Mouse (Mus musculus) limb, embryonic 12.5 days (tissue): Measurements from ENCODE around the gene Capza1. TPM values are rescaled to one million over a fixed set of nuclear protein-coding genes. Genes with fewer than 3 reads are reported as not detected.

Experiments
- ATAC-seq: fragments of 200-750 bp; cut with Nextera tagmentation; 2 replicates; pipeline ENCODE4 v1.8.0; 2017; ENCODE audit warnings: low read depth, moderate TSS enrichment; ENCODE audit not compliant: insufficient number of reproducible peaks, insufficient read depth, low FRiP score, low TSS enrichment
- H3K27ac ChIP-seq: fragments of 300-500 bp; sonication (generic); 2 replicates; pipeline ENCODE4 v1.5.1; 2016; ENCODE audit warnings: mild to moderate bottlenecking, moderate library complexity
- H3K27me3 ChIP-seq: fragments of 300-500 bp; sonication (generic); 2 replicates; pipeline ENCODE4 v1.6.1; 2016; ENCODE audit warnings: mild to moderate bottlenecking, moderate library complexity
- H3K36me3 ChIP-seq: fragments of 300-500 bp; sonication (generic); 2 replicates; pipeline ENCODE4 v1.6.1; 2016; ENCODE audit warnings: mild to moderate bottlenecking, moderate library complexity
- H3K4me1 ChIP-seq: fragments of 300-500 bp; sonication (generic); replicated peaks from 2 replicates; pipeline ENCODE4 v1.6.1; 2016
- H3K4me2 ChIP-seq: fragments of 300-500 bp; sonication (generic); 2 replicates; pipeline ENCODE4 v1.6.1; 2016; ENCODE audit warnings: mild to moderate bottlenecking, moderate library complexity
- H3K4me3 ChIP-seq: fragments of 300-500 bp; sonication (generic); replicated peaks from 2 replicates; pipeline ENCODE4 v1.5.1; 2016; ENCODE audit warnings: mild to moderate bottlenecking
- H3K9ac ChIP-seq: fragments of 300-500 bp; sonication (generic); replicated peaks from 2 replicates; pipeline ENCODE4 v1.6.1; 2016; ENCODE audit warnings: mild to moderate bottlenecking, moderate library complexity
- H3K9me3 ChIP-seq: fragments of 300-500 bp; sonication (generic); 2 replicates; pipeline ENCODE4 v1.6.1; 2016; ENCODE audit warnings: mild to moderate bottlenecking, moderate library complexity
- WGBS: fragments of 180-500 bp; shearing (Covaris S2); methylation state at CpG from one replicate; pipeline ENCODE4 v1.1.7; 2016; 5-methylcytosine and 5-hydroxymethylcytosine counted together
- polyA plus RNA-seq: library from polyadenylated mRNA; unstranded; fragments of >200 nt; fragmentation: Nextera tagmentation; extraction: Ambion mirVana; gene quantifications from 2 replicates; pipeline ENCODE4 v1.2.1, GENCODE M21; 2016

Gene Capza1
- polyA plus RNA-seq, 1 experiment from 2014 or later = 183 TPM

GRCm38 (mm10) chr3:104858560-104858959 lies 5.7 kb downstream of the Capza1 start:
- 100% methylated on average over 1 of the region's 1 CpGs for WGBS
- Histone ChIP-seq H3K4me3 (no peak overlapping the region), H3K9ac (no peak overlapping the region), H3K36me3 (peaks cover 29% of the 10 kb centered on the region), H3K4me2 (no peak overlapping the region), H3K9me3 (no peaks in the 10 kb centered on the region), H3K27me3 (no peaks in the 10 kb centered on the region), H3K27ac (no peak overlapping the region), H3K4me1 (peaks cover 23% of the 10 kb centered on the region; the same call in 1 of the 2 replicates)
- no peak for ATAC-seq

- Histone ChIP-seq H3K27me3 (no peaks in the 10 kb centered on the region), H3K4me1 (peaks cover 5% of the 10 kb centered on the region; the same call in 1 of the 2 replicates), H3K9ac (no peak overlapping the region), H3K27ac (no peak overlapping the region), H3K9me3 (no peaks in the 10 kb centered on the region), H3K4me3 (no peak overlapping the region), H3K4me2 (no peak overlapping the region), H3K36me3 (peaks cover 32% of the 10 kb centered on the region)
- no peak for ATAC-seq
- WGBS = 86% methylated on average over 1 of the region's 1 CpGs
Measured at GRCm38 (mm10) chr3:104856106-104856505, 8.2 kb downstream of the Capza1 start.

GRCm38 (mm10) chr3:104854866-104855265 lies 9.4 kb downstream of the Capza1 start:
- H3K9ac ChIP-seq = no peak overlapping the region
- H3K9me3 ChIP-seq = no peaks in the 10 kb centered on the region
- no peak for ATAC-seq
- 0 out of 2 replicates have a peak, but pooled peaks cover 3% of the 10 kb centered on the region for H3K4me1 ChIP-seq
- H3K4me2 ChIP-seq = no peak overlapping the region
- no peak overlapping the region for H3K27ac ChIP-seq
- no peaks in the 10 kb centered on the region for H3K27me3 ChIP-seq
- H3K4me3 ChIP-seq = no peak overlapping the region
- H3K36me3 ChIP-seq = peaks cover 35% of the 10 kb centered on the region

- no peaks in the 10 kb centered on the region for H3K9me3 ChIP-seq
- peaks cover 38% of the 10 kb centered on the region for H3K36me3 ChIP-seq
- ATAC-seq = no peak
- no peak overlapping the region for H3K9ac ChIP-seq
- H3K27me3 ChIP-seq = no peaks in the 10 kb centered on the region
- no peak overlapping the region for H3K27ac ChIP-seq
- 85% methylated on average over 1 of the region's 1 CpGs for WGBS
- 0 out of 2 replicates have a peak, but pooled peaks cover 1% of the 10 kb centered on the region for H3K4me1 ChIP-seq
- no peak overlapping the region for H3K4me2 ChIP-seq
- H3K4me3 ChIP-seq = no peak overlapping the region
Measured at GRCm38 (mm10) chr3:104854465-104854864, 9.8 kb downstream of the Capza1 start.

- H3K4me1 ChIP-seq = no peaks in the 10 kb centered on the region
- no peak for ATAC-seq
- no peaks in the 10 kb centered on the region for H3K27me3 ChIP-seq
- no peak overlapping the region for H3K4me3 ChIP-seq
- no peak overlapping the region for H3K4me2 ChIP-seq
- H3K36me3 ChIP-seq = peaks cover 58% of the 10 kb centered on the region
- WGBS = 75% methylated on average over 4 of the region's 4 CpGs
- no peaks in the 10 kb centered on the region for H3K9me3 ChIP-seq
- no peak overlapping the region for H3K9ac ChIP-seq
- no peak overlapping the region for H3K27ac ChIP-seq
Measured at GRCm38 (mm10) chr3:104846601-104847000, 17.7 kb downstream of the Capza1 start.

GRCm38 (mm10) chr3:104841049-104841448 lies 23.3 kb downstream of the Capza1 start:
- peaks cover 79% of the 10 kb centered on the region for H3K36me3 ChIP-seq
- H3K4me2 ChIP-seq = no peak overlapping the region
- H3K9me3 ChIP-seq = no peaks in the 10 kb centered on the region
- H3K27ac ChIP-seq = no peak overlapping the region
- H3K27me3 ChIP-seq = no peaks in the 10 kb centered on the region
- H3K9ac ChIP-seq = no peak overlapping the region
- WGBS = 94% methylated on average over 5 of the region's 5 CpGs
- no peak overlapping the region for H3K4me3 ChIP-seq
- no peaks in the 10 kb centered on the region for H3K4me1 ChIP-seq
- no peak for ATAC-seq

GRCm38 (mm10) chr3:104835797-104836196 lies 28.5 kb downstream of the Capza1 start:
- Histone ChIP-seq H3K9me3 (no peaks in the 10 kb centered on the region), H3K27me3 (no peaks in the 10 kb centered on the region), H3K4me1 (no peaks in the 10 kb centered on the region), H3K27ac (no peak overlapping the region), H3K9ac (no peak overlapping the region), H3K4me2 (no peak overlapping the region), H3K36me3 (peaks cover 76% of the 10 kb centered on the region), H3K4me3 (no peak overlapping the region)
- no peak for ATAC-seq
- WGBS = 95% methylated on average over 3 of the region's 3 CpGs

GRCm38 (mm10) chr3:104822413-104822812 lies 41.9 kb downstream of the Capza1 start:
- 87% methylated on average over 3 of the region's 3 CpGs for WGBS
- H3K4me2 ChIP-seq = no peak overlapping the region
- no peaks in the 10 kb centered on the region for H3K27me3 ChIP-seq
- H3K27ac ChIP-seq = no peak overlapping the region
- peaks cover 38% of the 10 kb centered on the region for H3K36me3 ChIP-seq
- no peak overlapping the region for H3K9ac ChIP-seq
- no peaks in the 10 kb centered on the region for H3K9me3 ChIP-seq
- H3K4me1 ChIP-seq = peaks cover 14% of the 10 kb centered on the region
- H3K4me3 ChIP-seq = no peak overlapping the region
- no peak for ATAC-seq

GRCm38 (mm10) chr3:104820426-104820825 lies 43.9 kb downstream of the Capza1 start:
- Histone ChIP-seq H3K9me3 (no peaks in the 10 kb centered on the region), H3K4me1 (peaks cover 28% of the 10 kb centered on the region), H3K27me3 (no peaks in the 10 kb centered on the region), H3K9ac (no peak overlapping the region), H3K4me2 (no peak overlapping the region), H3K4me3 (no peak overlapping the region), H3K27ac (no peak overlapping the region), H3K36me3 (peaks cover 26% of the 10 kb centered on the region; the same call in 1 of the 2 replicates)
- ATAC-seq = no peak
- 44% methylated on average over 1 of the region's 1 CpGs for WGBS

GRCm38 (mm10) chr3:104818749-104819134 lies 45.6 kb downstream of the Capza1 start:
- Histone ChIP-seq H3K9ac (peak overlapping the region; percentile 93), H3K36me3 (peaks cover 28% of the 10 kb centered on the region; the same call in 1 of the 2 replicates), H3K4me1 (peaks cover 28% of the 10 kb centered on the region), H3K4me3 (peak overlapping the region; percentile 94), H3K27ac (peak overlapping the region; percentile 97), H3K9me3 (no peaks in the 10 kb centered on the region), H3K27me3 (no peaks in the 10 kb centered on the region), H3K4me2 (peak overlapping the region; percentile 73)
- WGBS = 0% methylated on average over 3 of the region's 3 CpGs
- ATAC-seq = no peak

GRCm38 (mm10) chr3:104817991-104818748 lies 46.1 kb downstream of the Capza1 start, which contains the start of gene Mov10:
TSS of gene Mov10 (minus strand) at chr3:104818563.
- H3K4me3 ChIP-seq = peak within 1 kb of the TSS; percentile 94
- WGBS = 0% methylated on average over 40 of the region's 40 CpGs
- peaks cover 34% of the 10 kb centered on the region; the same call in 1 of the 2 replicates for H3K36me3 ChIP-seq
- H3K27ac ChIP-seq = peak within 1 kb of the TSS; percentile 97
- no peaks in the 10 kb centered on the region for H3K27me3 ChIP-seq
- peak within 1 kb of the TSS; percentile 93 for H3K9ac ChIP-seq
- H3K4me2 ChIP-seq = peak within 1 kb of the TSS; percentile 73
- no peaks in the 10 kb centered on the region for H3K9me3 ChIP-seq
- peaks cover 28% of the 10 kb centered on the region for H3K4me1 ChIP-seq
- ATAC-seq = peak; percentile 82
